Mouse (Mus musculus) kidney, postnatal 0 days (tissue): ENCODE data around the gene Macrod2. TPM values are rescaled to one million over a fixed set of nuclear protein-coding genes. Genes with fewer than 3 reads are reported as not detected.

ENCODE experiments used
- ATAC-seq: fragments of 200-750 bp; cut with Nextera tagmentation; replicated peaks from 2 replicates; pipeline ENCODE4 v1.8.0; 2017; ENCODE audit warnings: low read depth, moderate number of reproducible peaks, moderate TSS enrichment, moderate library complexity; ENCODE audit not compliant: low FRiP score
- DNase-seq: peaks from one replicate; pipeline ENCODE4 v3.0.0-alpha.2; 2016; ENCODE audit warnings: low spot score
- H3K27ac ChIP-seq: fragments of 300-500 bp; sonication (generic); 2 replicates; pipeline ENCODE4 v1.5.1; 2014; ENCODE audit warnings: mild to moderate bottlenecking
- H3K27me3 ChIP-seq: fragments of 300-500 bp; sonication (generic); 2 replicates; pipeline ENCODE4 v1.6.1; 2014; ENCODE audit warnings: low read length, mixed read lengths; ENCODE audit not compliant: insufficient read depth
- H3K36me3 ChIP-seq: fragments of 300-500 bp; sonication (generic); 2 replicates; pipeline ENCODE4 v1.6.1; 2014; ENCODE audit warnings: low read length, mixed read lengths; ENCODE audit not compliant: insufficient read depth
- H3K4me1 ChIP-seq: fragments of 300-500 bp; sonication (generic); replicated peaks from 2 replicates; pipeline ENCODE4 v1.6.1; 2014; ENCODE audit warnings: antibody characterized with exemption, low read length, mixed read lengths; ENCODE audit not compliant: insufficient read depth
- H3K4me2 ChIP-seq: fragments of 300-500 bp; sonication (generic); 2 replicates; pipeline ENCODE4 v1.6.1; 2014; ENCODE audit warnings: mild to moderate bottlenecking, low read length, moderate library complexity, mixed read lengths
- H3K4me3 ChIP-seq: fragments of 300-500 bp; sonication (generic); replicated peaks from 2 replicates; pipeline ENCODE4 v1.5.1; 2014; ENCODE audit warnings: low read depth, low read length
- H3K9ac ChIP-seq: fragments of 300-500 bp; sonication (generic); 2 replicates; pipeline ENCODE4 v1.6.1; 2014; ENCODE audit warnings: low read depth, low read length
- H3K9me3 ChIP-seq: fragments of 300-500 bp; sonication (generic); replicated peaks from 2 replicates; pipeline ENCODE4 v1.6.1; 2016; ENCODE audit warnings: low read length, inconsistent platforms, mixed read lengths
- CTCF ChIP-seq: IDR thresholded peaks from 2 replicates; pipeline ENCODE4 v1.5.1; 2016; ENCODE audit warnings: antibody characterized with exemption, low read depth, mild to moderate bottlenecking, moderate library complexity
- WGBS: fragments of 180-500 bp; shearing (Covaris S2); extraction: QIAGEN DNeasy Blood & Tissue Kit; methylation state at CpG from one replicate; pipeline ENCODE4 v1.1.7; 2014; 5-methylcytosine and 5-hydroxymethylcytosine counted together
- polyA plus RNA-seq: library from polyadenylated mRNA; unstranded; fragments of >200 nt; fragmentation: Nextera tagmentation; extraction: Ambion mirVana; gene quantifications from 2 replicates; pipeline ENCODE4 v1.2.1, GENCODE M21; 2015

Macrod2 gene
- polyA plus RNA-seq, 1 experiment from 2014 or later: 28.6 TPM

- Histone ChIP-seq H3K27me3 (no peaks in the 10 kb centered on the region), H3K4me1 (no peaks in the 10 kb centered on the region), H3K36me3 (no peaks in the 10 kb centered on the region), H3K4me2 (no peak overlapping the region), H3K9ac (no peak overlapping the region), H3K27ac (no peak overlapping the region), H3K9me3 (no peaks in the 10 kb centered on the region), H3K4me3 (no peak overlapping the region)
- DNase-seq: no peak
- no peak for TF ChIP-seq CTCF
- WGBS: 24% methylated on average over 3 of the region's 3 CpGs
- no peak for ATAC-seq
Observed at GRCm38 (mm10) chr2:142373978-142374377, 1978.9 kb downstream of the Macrod2 start.

DNA sequence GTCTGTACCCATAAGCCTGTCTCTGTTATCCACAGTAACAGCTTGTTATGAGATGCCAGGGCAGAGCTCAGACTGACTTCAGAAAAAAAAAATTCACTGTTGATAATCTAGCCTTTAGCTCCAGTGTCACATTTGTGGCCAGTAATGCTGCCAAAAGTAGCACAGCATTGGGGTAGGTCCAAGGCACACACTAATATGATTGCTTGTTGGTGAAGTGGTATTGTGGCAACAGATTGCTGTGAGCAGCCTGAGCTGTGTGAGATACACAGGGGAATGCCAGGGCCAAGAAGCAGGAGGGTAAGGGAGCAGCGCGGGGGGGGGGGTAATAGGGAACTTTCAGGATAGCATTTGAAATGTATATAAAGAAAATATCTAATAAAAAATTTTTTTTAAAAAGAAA lies 1985.5 kb downstream of the Macrod2 start:
- Histone ChIP-seq H3K27ac (no peak overlapping the region), H3K9me3 (no peaks in the 10 kb centered on the region), H3K4me3 (no peak overlapping the region), H3K27me3 (no peaks in the 10 kb centered on the region), H3K4me1 (no peaks in the 10 kb centered on the region), H3K9ac (no peak overlapping the region), H3K36me3 (no peaks in the 10 kb centered on the region), H3K4me2 (no peak overlapping the region)
- DNase-seq (no peak), ATAC-seq (no peak)
- TF ChIP-seq CTCF: no peak
- 96% methylated on average over 2 of the region's 2 CpGs for WGBS

DNA sequence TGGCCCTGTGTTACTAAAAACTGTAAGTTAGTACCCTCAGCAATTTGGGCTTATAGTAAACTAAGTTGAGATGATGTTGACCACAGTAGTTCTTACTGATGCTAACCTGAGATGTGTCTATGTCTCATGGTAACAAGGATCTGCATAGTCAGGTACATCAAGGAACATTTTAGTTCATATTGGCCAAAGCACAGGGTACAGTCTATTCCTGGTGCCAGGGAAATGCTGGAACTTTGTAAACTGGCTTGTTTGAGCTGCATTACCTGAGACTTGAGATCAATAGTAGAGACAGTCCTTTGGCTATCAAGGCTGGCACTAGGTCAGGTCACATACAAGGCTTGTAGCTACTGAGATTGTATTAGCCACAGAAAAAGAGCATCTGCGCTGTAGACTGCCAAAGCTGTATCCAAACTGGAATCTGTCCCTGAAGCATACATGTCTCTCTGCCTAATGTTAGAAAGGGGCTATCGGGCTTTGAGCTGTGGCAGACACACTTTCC lies 1986.0 kb downstream of the Macrod2 start:
- H3K4me1 ChIP-seq: no peaks in the 10 kb centered on the region
- no peaks in the 10 kb centered on the region for H3K36me3 ChIP-seq
- H3K4me2 ChIP-seq: no peak overlapping the region
- TF ChIP-seq CTCF: no peak
- ATAC-seq: no peak
- H3K27me3 ChIP-seq: no peaks in the 10 kb centered on the region
- H3K9ac ChIP-seq: no peak overlapping the region
- DNase-seq: no peak
- H3K9me3 ChIP-seq: no peaks in the 10 kb centered on the region
- 89% methylated on average over 2 of the region's 2 CpGs for WGBS
- H3K4me3 ChIP-seq: no peak overlapping the region
- no peak overlapping the region for H3K27ac ChIP-seq

DNA sequence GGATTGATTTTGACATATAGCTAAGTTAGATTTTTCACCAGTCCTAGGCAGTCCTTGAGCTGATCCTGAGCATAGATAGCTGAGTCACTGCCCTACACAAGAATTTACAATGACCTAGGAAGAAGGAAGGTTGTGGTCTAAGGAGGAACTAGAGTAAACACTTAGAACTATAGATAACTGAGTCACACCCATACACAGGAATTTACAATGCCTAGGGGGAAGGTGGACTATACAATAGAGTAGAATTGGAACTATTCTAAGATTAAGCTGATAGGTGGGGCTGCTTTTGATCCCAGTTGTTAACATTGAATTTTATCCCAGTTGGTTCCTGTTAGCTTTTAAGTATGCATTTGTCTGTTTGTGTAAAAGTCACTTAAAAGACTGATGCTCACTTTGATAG lies 1998.4 kb downstream of the Macrod2 start:
- no peaks in the 10 kb centered on the region for H3K27me3 ChIP-seq
- no peaks in the 10 kb centered on the region for H3K36me3 ChIP-seq
- H3K9ac ChIP-seq: no peak overlapping the region
- H3K4me1 ChIP-seq: no peaks in the 10 kb centered on the region
- no peak overlapping the region for H3K4me2 ChIP-seq
- no peak for TF ChIP-seq CTCF
- no peaks in the 10 kb centered on the region for H3K9me3 ChIP-seq
- no peak for DNase-seq
- no peak overlapping the region for H3K27ac ChIP-seq
- no peak overlapping the region for H3K4me3 ChIP-seq
- ATAC-seq: no peak

GRCm38 (mm10) chr2:142399490-142399889 lies 2004.4 kb downstream of the Macrod2 start:
- 64% methylated on average over 1 of the region's 1 CpGs for WGBS
- Histone ChIP-seq H3K9ac (no peak overlapping the region), H3K4me2 (no peak overlapping the region), H3K27me3 (no peaks in the 10 kb centered on the region), H3K4me3 (no peak overlapping the region), H3K36me3 (no peaks in the 10 kb centered on the region), H3K27ac (no peak overlapping the region), H3K9me3 (no peaks in the 10 kb centered on the region), H3K4me1 (no peaks in the 10 kb centered on the region)
- no peak for ATAC-seq
- no peak for DNase-seq
- TF ChIP-seq CTCF: no peak

- H3K36me3 ChIP-seq: no peaks in the 10 kb centered on the region
- no peak overlapping the region for H3K4me3 ChIP-seq
- H3K27me3 ChIP-seq: no peaks in the 10 kb centered on the region
- no peak overlapping the region for H3K9ac ChIP-seq
- no peaks in the 10 kb centered on the region for H3K9me3 ChIP-seq
- DNase-seq (no peak), ATAC-seq (no peak)
- 74% methylated on average over 4 of the region's 4 CpGs for WGBS
- H3K27ac ChIP-seq: no peak overlapping the region
- no peak overlapping the region for H3K4me2 ChIP-seq
- no peak for TF ChIP-seq CTCF
- no peaks in the 10 kb centered on the region for H3K4me1 ChIP-seq
Observed at GRCm38 (mm10) chr2:142400781-142401180, 2005.7 kb downstream of the Macrod2 start.

DNA sequence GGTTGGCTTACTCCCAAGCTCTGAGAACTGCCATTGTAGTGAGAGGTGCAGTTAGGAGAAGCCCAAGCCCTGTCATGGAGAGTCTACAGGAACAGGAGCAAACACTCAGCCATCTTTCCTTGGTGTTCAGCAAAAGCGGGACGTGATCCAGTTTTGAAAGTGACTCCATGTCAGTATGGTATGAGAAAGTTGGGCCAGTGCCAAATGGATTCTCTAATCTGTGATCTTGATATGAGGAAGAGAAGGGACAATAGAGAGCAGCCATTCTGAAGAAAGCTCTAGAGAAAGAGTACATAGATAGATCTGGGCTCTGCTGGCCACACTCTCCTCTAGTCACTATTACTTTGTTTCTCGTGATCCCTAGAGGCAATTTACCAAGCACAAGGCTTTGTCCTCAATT lies 2006.2 kb downstream of the Macrod2 start:
- no peaks in the 10 kb centered on the region for H3K9me3 ChIP-seq
- H3K27ac ChIP-seq: no peak overlapping the region
- H3K4me1 ChIP-seq: no peaks in the 10 kb centered on the region
- no peak overlapping the region for H3K9ac ChIP-seq
- H3K4me3 ChIP-seq: no peak overlapping the region
- no peaks in the 10 kb centered on the region for H3K27me3 ChIP-seq
- ATAC-seq (no peak), DNase-seq (no peak)
- no peak for TF ChIP-seq CTCF
- 86% methylated on average over 3 of the region's 3 CpGs for WGBS
- H3K4me2 ChIP-seq: no peak overlapping the region
- H3K36me3 ChIP-seq: no peaks in the 10 kb centered on the region
